Mouse (Mus musculus): Measurements from ENCODE around the gene Zmym4. TPM values are rescaled to one million over a fixed set of nuclear protein-coding genes. Genes with fewer than 3 reads are reported as not detected.

The Zmym4 gene
- total RNA-seq, 1 experiment from 2014 or later = 60.9 TPM

- ATAC-seq (replicated peaks in 1 of 2; ENCODE audit: insufficient read depth in 1 of 2, low FRiP score in 2 of 2, low TSS enrichment in 1 of 2, low read depth in 1 of 2, poor library complexity in 2 of 2, severe bottlenecking in 2 of 2) = no peak
Measured at GRCm38 (mm10) chr4:126846971-126847370, 121.0 kb downstream of the Zmym4 start.

- no peak for ATAC-seq (replicated peaks in 1 of 2; ENCODE audit: insufficient read depth in 1 of 2, low FRiP score in 2 of 2, low TSS enrichment in 1 of 2, low read depth in 1 of 2, poor library complexity in 2 of 2, severe bottlenecking in 2 of 2)
Measured at GRCm38 (mm10) chr4:126845664-126846063, 122.3 kb downstream of the Zmym4 start.

GRCm38 (mm10) chr4:126842911-126843310 lies 125.0 kb downstream of the Zmym4 start:
- ATAC-seq (replicated peaks in 1 of 2; ENCODE audit: insufficient read depth in 1 of 2, low FRiP score in 2 of 2, low TSS enrichment in 1 of 2, low read depth in 1 of 2, poor library complexity in 2 of 2, severe bottlenecking in 2 of 2) = no peak

- no peak for ATAC-seq (replicated peaks in 1 of 2; ENCODE audit: insufficient read depth in 1 of 2, low FRiP score in 2 of 2, low TSS enrichment in 1 of 2, low read depth in 1 of 2, poor library complexity in 2 of 2, severe bottlenecking in 2 of 2)
Measured at GRCm38 (mm10) chr4:126840996-126841560, 126.9 kb downstream of the Zmym4 start.

- peak; percentile 65 to 85 for ATAC-seq (replicated peaks in 1 of 2; ENCODE audit: insufficient read depth in 1 of 2, low FRiP score in 2 of 2, low TSS enrichment in 1 of 2, low read depth in 1 of 2, poor library complexity in 2 of 2, severe bottlenecking in 2 of 2)
Measured at GRCm38 (mm10) chr4:126839873-126840272, 128.1 kb downstream of the Zmym4 start.

- ATAC-seq (replicated peaks in 1 of 2; ENCODE audit: insufficient read depth in 1 of 2, low FRiP score in 2 of 2, low TSS enrichment in 1 of 2, low read depth in 1 of 2, poor library complexity in 2 of 2, severe bottlenecking in 2 of 2) = no peak
Measured at GRCm38 (mm10) chr4:126838799-126839198, 129.1 kb downstream of the Zmym4 start.

GRCm38 (mm10) chr4:126831122-126831521 lies 136.8 kb downstream of the Zmym4 start:
- no peak for ATAC-seq (replicated peaks in 1 of 2; ENCODE audit: insufficient read depth in 1 of 2, low FRiP score in 2 of 2, low TSS enrichment in 1 of 2, low read depth in 1 of 2, poor library complexity in 2 of 2, severe bottlenecking in 2 of 2)

GRCm38 (mm10) chr4:126823917-126824316 lies 144.0 kb downstream of the Zmym4 start:
- no peak for ATAC-seq (replicated peaks in 1 of 2; ENCODE audit: insufficient read depth in 1 of 2, low FRiP score in 2 of 2, low TSS enrichment in 1 of 2, low read depth in 1 of 2, poor library complexity in 2 of 2, severe bottlenecking in 2 of 2)

GRCm38 (mm10) chr4:126822891-126823882 lies 144.7 kb downstream of the Zmym4 start:
- no peak for ATAC-seq (replicated peaks in 1 of 2; ENCODE audit: insufficient read depth in 1 of 2, low FRiP score in 2 of 2, low TSS enrichment in 1 of 2, low read depth in 1 of 2, poor library complexity in 2 of 2, severe bottlenecking in 2 of 2)

- peak; percentile 82 to 86 for ATAC-seq (replicated peaks in 1 of 2; ENCODE audit: insufficient read depth in 1 of 2, low FRiP score in 2 of 2, low TSS enrichment in 1 of 2, low read depth in 1 of 2, poor library complexity in 2 of 2, severe bottlenecking in 2 of 2)
Measured at GRCm38 (mm10) chr4:126814854-126815253, 153.1 kb downstream of the Zmym4 start.

- no peak for ATAC-seq (replicated peaks in 1 of 2; ENCODE audit: insufficient read depth in 1 of 2, low FRiP score in 2 of 2, low TSS enrichment in 1 of 2, low read depth in 1 of 2, poor library complexity in 2 of 2, severe bottlenecking in 2 of 2)
Measured at GRCm38 (mm10) chr4:126813212-126813611, 154.7 kb downstream of the Zmym4 start.

Other genes starting within 250 kb of the Zmym4 start
- not detected in 2 replicates for gene Tfap2e, start 231.9 kb downstream of the Zmym4 start, total RNA-seq (2017)
- 6.6 and 10.5 TPM in 2 replicates for gene Ncdn, start 214.7 kb downstream of the Zmym4 start, total RNA-seq (2017)
- 19.9 and 27.1 TPM in 2 replicates for gene AU040320, start 214.6 kb downstream of the Zmym4 start, total RNA-seq (2017)
- 1,035 and 1,123 TPM in 2 replicates for gene Sfpq, start 53.2 kb upstream of the Zmym4 start, total RNA-seq (2017)
- gene Zmym1, start 93.0 kb upstream of the Zmym4 start, total RNA-seq (2017) = 21.9 and 28.0 TPM in 2 replicates
- gene Zmym6, start 109.2 kb upstream of the Zmym4 start, total RNA-seq (2017) = 25.2 and 31.8 TPM in 2 replicates
- 12.0 and 27.9 TPM in 2 replicates for gene Tmem35b, start 155.6 kb upstream of the Zmym4 start, total RNA-seq (2017)
- not detected in 2 replicates for gene Dlgap3, start 201.1 kb upstream of the Zmym4 start, total RNA-seq (2017)